Mouse (Mus musculus) ES-E14 (cell line): ENCODE results near the gene Scrt2.

Experiments
- HCFC1 ChIP-seq: IDR thresholded peaks from 2 replicates; pipeline ENCODE4 v1.6.1; 2012; ENCODE audit warnings: low read length, inconsistent platforms, borderline replicate concordance; ENCODE audit not compliant: insufficient read depth
- MAFK ChIP-seq: IDR thresholded peaks from 2 replicates; pipeline ENCODE4 v1.6.1; 2014; ENCODE audit warnings: mild to moderate bottlenecking, low read depth, low read length, inconsistent platforms; ENCODE audit not compliant: insufficient read depth
- ZC3H11A ChIP-seq: IDR thresholded peaks from 2 replicates; pipeline ENCODE4 v1.6.1; 2012; ENCODE audit warnings: low read depth, mild to moderate bottlenecking, inconsistent platforms, low read length, borderline replicate concordance
- ZNF384 ChIP-seq: IDR thresholded peaks from 2 replicates; pipeline ENCODE4 v1.6.1; 2012; ENCODE audit warnings: low read depth, low read length, inconsistent platforms

- TF ChIP-seq MAFK (no peak), ZC3H11A (no peak), ZNF384 (no peak), HCFC1 (no peak)
These were observed 31.6 kb upstream of the Scrt2 start for GRCm38 (mm10) chr2:152049611-152050270.
